Mouse (Mus musculus) lung, embryonic 14.5 days (tissue): ENCODE results near the gene Sprr1a. TPM values are rescaled to one million over a fixed set of nuclear protein-coding genes. Genes with fewer than 3 reads are reported as not detected.
"Not testable (repeated sequence)": the region's sequence is repeated elsewhere in the genome, so short reads cannot be mapped to it uniquely, and the experiment has no call there.

ENCODE experiments used
- ATAC-seq: fragments of 200-750 bp; cut with Nextera tagmentation; 2 replicates; pipeline ENCODE4 v1.8.0; 2017; ENCODE audit warnings: mild to moderate bottlenecking, moderate TSS enrichment, moderate library complexity; ENCODE audit not compliant: insufficient read depth
- DNase-seq: peaks from one replicate; pipeline ENCODE4 v3.0.0-alpha.2; 2015
- H3K27ac ChIP-seq: fragments of 300-500 bp; sonication (generic); 2 replicates; pipeline ENCODE4 v1.5.1; 2014; ENCODE audit warnings: low read depth, mild to moderate bottlenecking, moderate library complexity
- H3K27me3 ChIP-seq: fragments of 300-500 bp; sonication (generic); 2 replicates; pipeline ENCODE4 v1.6.1; 2014; ENCODE audit warnings: low read length, control low read depth; ENCODE audit not compliant: insufficient read depth
- H3K36me3 ChIP-seq: fragments of 300-500 bp; sonication (generic); 2 replicates; pipeline ENCODE4 v1.6.1; 2014; ENCODE audit warnings: control low read depth; ENCODE audit not compliant: insufficient read depth
- H3K4me1 ChIP-seq: fragments of 300-500 bp; sonication (generic); 2 replicates; pipeline ENCODE4 v1.6.1; 2014; ENCODE audit warnings: antibody characterized with exemption, control low read depth; ENCODE audit not compliant: insufficient read depth
- H3K4me2 ChIP-seq: fragments of 300-500 bp; sonication (generic); 2 replicates; pipeline ENCODE4 v1.6.1; 2014; ENCODE audit warnings: mild to moderate bottlenecking
- H3K4me3 ChIP-seq: fragments of 300-500 bp; sonication (generic); 2 replicates; pipeline ENCODE4 v1.5.1; 2014; ENCODE audit warnings: low read depth, low read length
- H3K9ac ChIP-seq: fragments of 300-500 bp; sonication (generic); 2 replicates; pipeline ENCODE4 v1.6.1; 2014
- H3K9me3 ChIP-seq: fragments of 300-500 bp; sonication (generic); 2 replicates; pipeline ENCODE4 v1.6.1; 2016; ENCODE audit warnings: low read depth, low read length, control low read depth
- CTCF ChIP-seq: IDR thresholded peaks from 2 replicates; pipeline ENCODE4 v1.5.1; 2016; ENCODE audit warnings: antibody characterized with exemption, low read depth
- WGBS: fragments of 180-500 bp; shearing (Covaris S2); extraction: QIAGEN DNeasy Blood & Tissue Kit; methylation state at CpG from one replicate; pipeline ENCODE4 v1.1.7; 2014; 5-methylcytosine and 5-hydroxymethylcytosine counted together
- polyA plus RNA-seq: library from polyadenylated mRNA; unstranded; fragments of >200 nt; fragmentation: Nextera tagmentation; extraction: Ambion mirVana; gene quantifications from 2 replicates; pipeline ENCODE4 v1.2.1, GENCODE M21; 2014

Sprr1a gene
- not detected in 2 replicates for polyA plus RNA-seq

GRCm38 (mm10) chr3:92485863-92486262 lies at the start of gene Sprr1a:
TSS of gene Sprr1a (minus strand) at chr3:92485895.
- H3K9me3 ChIP-seq: no peaks in the 10 kb centered on the region
- H3K27me3 ChIP-seq: no peaks in the 10 kb centered on the region
- no peak for DNase-seq
- no peak within 1 kb of the TSS for H3K4me3 ChIP-seq
- ATAC-seq: no peak
- H3K4me1 ChIP-seq: no peaks in the 10 kb centered on the region
- no peak within 1 kb of the TSS for H3K9ac ChIP-seq
- TF ChIP-seq CTCF: no peak
- no peak within 1 kb of the TSS for H3K4me2 ChIP-seq
- H3K36me3 ChIP-seq: no peaks in the 10 kb centered on the region
- no peak within 1 kb of the TSS; the same call in 1 of the 2 replicates for H3K27ac ChIP-seq

- TF ChIP-seq CTCF: no peak
- Histone ChIP-seq H3K9me3 (no peaks in the 10 kb centered on the region), H3K9ac (no peak within 1 kb of the TSS), H3K4me1 (no peaks in the 10 kb centered on the region), H3K4me2 (no peak within 1 kb of the TSS), H3K4me3 (no peak within 1 kb of the TSS), H3K27me3 (no peaks in the 10 kb centered on the region), H3K36me3 (no peaks in the 10 kb centered on the region), H3K27ac (no peak within 1 kb of the TSS)
- DNase-seq: no peak
- no peak for ATAC-seq
- 81% methylated on average over 3 of the region's 3 CpGs for WGBS
These were observed 48.7 kb upstream of the Sprr1a start, which contains the start of gene 2310046K23Rik for GRCm38 (mm10) chr3:92534411-92534810. TSS of gene 2310046K23Rik (minus strand) at chr3:92534511.

- no peak overlapping the region for H3K9ac ChIP-seq
- TF ChIP-seq CTCF: peak; percentile 39
- no peaks in the 10 kb centered on the region for H3K36me3 ChIP-seq
- no peaks in the 10 kb centered on the region for H3K27me3 ChIP-seq
- no peak overlapping the region for H3K27ac ChIP-seq
- DNase-seq: peak; percentile 49
- H3K4me2 ChIP-seq: no peak overlapping the region
- no peaks in the 10 kb centered on the region for H3K4me1 ChIP-seq
- no peak overlapping the region for H3K4me3 ChIP-seq
- H3K9me3 ChIP-seq: no peaks in the 10 kb centered on the region
- ATAC-seq: no peak
These were observed 26.6 kb upstream of the Sprr1a start for GRCm38 (mm10) chr3:92512325-92512724.

GRCm38 (mm10) chr3:92510786-92511185 lies 25.1 kb upstream of the Sprr1a start:
- Histone ChIP-seq H3K4me2 (no peak overlapping the region), H3K27me3 (no peaks in the 10 kb centered on the region), H3K9me3 (no peaks in the 10 kb centered on the region), H3K36me3 (no peaks in the 10 kb centered on the region), H3K9ac (no peak overlapping the region), H3K27ac (no peak overlapping the region), H3K4me1 (no peaks in the 10 kb centered on the region), H3K4me3 (no peak overlapping the region)
- ATAC-seq (peak; percentile 56; the same call in 1 of the 2 replicates), DNase-seq (peak; percentile 59)
- peak; percentile 64 for TF ChIP-seq CTCF

- DNase-seq (no peak), ATAC-seq (no peak)
- Histone ChIP-seq H3K9ac (no peak overlapping the region), H3K4me2 (no peak overlapping the region), H3K27me3 (no peaks in the 10 kb centered on the region), H3K4me3 (no peak overlapping the region), H3K27ac (no peak overlapping the region), H3K9me3 (no peaks in the 10 kb centered on the region), H3K36me3 (no peaks in the 10 kb centered on the region), H3K4me1 (no peaks in the 10 kb centered on the region)
- 68% methylated on average over 1 of the region's 1 CpGs for WGBS
- no peak for TF ChIP-seq CTCF
These were observed 22.5 kb upstream of the Sprr1a start for GRCm38 (mm10) chr3:92508185-92508584.

- Histone ChIP-seq H3K36me3 (no peaks in the 10 kb centered on the region), H3K9ac (no peak overlapping the region), H3K27ac (no peak overlapping the region), H3K4me1 (no peaks in the 10 kb centered on the region), H3K4me3 (no peak overlapping the region), H3K9me3 (no peaks in the 10 kb centered on the region), H3K4me2 (no peak overlapping the region), H3K27me3 (no peaks in the 10 kb centered on the region)
- ATAC-seq (no peak), DNase-seq (no peak)
- TF ChIP-seq CTCF: no peak
These were observed 17.8 kb upstream of the Sprr1a start for GRCm38 (mm10) chr3:92503528-92503927.

GRCm38 (mm10) chr3:92500393-92500792 lies 14.7 kb upstream of the Sprr1a start, which contains the start of gene Sprr4:
TSS of gene Sprr4 (minus strand) at chr3:92500493.
- Histone ChIP-seq H3K9me3 (no peaks in the 10 kb centered on the region), H3K4me1 (no peaks in the 10 kb centered on the region), H3K4me2 (no peak within 1 kb of the TSS), H3K9ac (no peak within 1 kb of the TSS), H3K4me3 (no peak within 1 kb of the TSS), H3K27me3 (no peaks in the 10 kb centered on the region), H3K27ac (no peak within 1 kb of the TSS), H3K36me3 (no peaks in the 10 kb centered on the region)
- ATAC-seq (no peak), DNase-seq (no peak)
- TF ChIP-seq CTCF: no peak
- WGBS: 81% methylated on average over 1 of the region's 1 CpGs

GRCm38 (mm10) chr3:92490262-92490661 lies 4.6 kb upstream of the Sprr1a start:
- H3K4me1 ChIP-seq, H3K27me3 ChIP-seq, H3K4me2 ChIP-seq, H3K4me3 ChIP-seq, ATAC-seq, H3K27ac ChIP-seq, H3K9ac ChIP-seq, H3K9me3 ChIP-seq, DNase-seq, H3K36me3 ChIP-seq: not testable (repeated sequence)
